Mouse (Mus musculus): ENCODE measurements around the gene Hes2. TPM values are rescaled to one million over a fixed set of nuclear protein-coding genes. Genes with fewer than 3 reads are reported as not detected.

The Hes2 gene
- not detected in 2 replicates for polyA plus RNA-seq (2011; ENCODE audit: insufficient read length, low read depth, missing spikeins)

DNA sequence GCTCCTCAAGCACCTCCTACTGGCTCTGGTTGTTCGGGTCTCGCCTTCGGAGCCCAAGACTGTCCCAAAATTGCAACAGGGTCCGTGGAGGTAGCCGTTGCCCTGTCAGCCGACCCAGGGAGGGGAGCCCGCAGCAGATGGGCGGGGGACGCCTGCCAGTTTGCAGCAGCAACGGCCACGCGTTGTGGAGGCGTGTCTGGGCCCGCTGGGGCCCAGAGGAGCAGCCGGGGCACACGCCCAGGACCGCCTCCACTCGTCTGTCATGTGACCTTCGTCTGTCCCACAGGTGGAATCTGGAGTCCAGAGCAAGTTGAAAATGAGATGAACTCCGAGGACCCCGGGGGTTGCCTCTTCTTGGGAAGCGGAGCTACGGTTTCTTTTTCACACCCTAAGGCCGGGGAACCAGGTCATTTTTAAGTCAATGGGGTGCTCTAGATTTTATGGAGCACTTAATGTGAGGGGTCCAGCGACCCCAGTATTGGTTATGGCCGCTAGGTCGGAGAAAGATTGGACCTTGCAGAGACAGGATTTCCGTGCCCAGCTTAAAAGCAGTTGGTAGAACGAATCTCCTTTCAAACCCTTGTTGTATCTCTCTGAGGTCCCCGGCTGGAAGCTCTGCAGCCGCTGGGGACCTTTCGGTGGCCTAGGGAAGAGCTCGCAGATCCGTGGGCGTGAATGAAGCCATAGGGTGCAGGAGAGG, at the start of gene Hes2:
Gene Hes2 (plus strand): TSS at position 283 of the 700 bp plus-strand sequence.
- no peak for TF ChIP-seq POLR2A (IDR thresholded peaks at IDR 0.05; ENCODE audit: low read depth, low read length)
- no peak for TF ChIP-seq CTCF (IDR thresholded peaks at IDR 0.05; ENCODE audit: borderline replicate concordance, insufficient read depth, low read length)
- H3K4me1 ChIP-seq (ENCODE audit: control insufficient read depth, insufficient read depth, low read length) = no peaks in the 10 kb centered on the region
- H3K27ac ChIP-seq (ENCODE audit: insufficient read depth, low read length) = no peak within 1 kb of the TSS
- H3K4me3 ChIP-seq (ENCODE audit: insufficient read depth, low read length) = no peak within 1 kb of the TSS

DNA sequence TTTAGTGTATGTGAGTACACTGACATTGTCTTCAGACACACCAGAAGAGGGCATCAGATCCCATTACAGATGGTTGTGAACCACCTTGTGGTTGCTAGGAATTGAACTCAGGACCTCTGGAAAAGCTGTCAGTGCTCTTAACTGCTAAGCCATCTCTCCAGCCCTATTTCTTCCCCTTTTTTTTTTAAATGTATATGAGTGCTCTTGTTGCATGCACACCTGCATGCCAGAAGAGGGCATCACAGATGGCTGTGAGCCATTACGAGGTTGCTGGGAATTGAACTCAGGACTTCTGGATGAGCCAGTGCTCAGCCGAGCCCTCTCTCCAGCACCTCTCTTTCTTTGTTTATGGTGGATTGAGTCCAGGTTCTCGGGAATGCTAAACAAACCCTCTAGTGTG, 49.2 kb upstream of the Hes2 start:
- TF ChIP-seq POLR2A (IDR thresholded peaks at IDR 0.05; ENCODE audit: low read depth, low read length) = no peak
- no peak for TF ChIP-seq CTCF (IDR thresholded peaks at IDR 0.05; ENCODE audit: borderline replicate concordance, insufficient read depth, low read length)

DNA sequence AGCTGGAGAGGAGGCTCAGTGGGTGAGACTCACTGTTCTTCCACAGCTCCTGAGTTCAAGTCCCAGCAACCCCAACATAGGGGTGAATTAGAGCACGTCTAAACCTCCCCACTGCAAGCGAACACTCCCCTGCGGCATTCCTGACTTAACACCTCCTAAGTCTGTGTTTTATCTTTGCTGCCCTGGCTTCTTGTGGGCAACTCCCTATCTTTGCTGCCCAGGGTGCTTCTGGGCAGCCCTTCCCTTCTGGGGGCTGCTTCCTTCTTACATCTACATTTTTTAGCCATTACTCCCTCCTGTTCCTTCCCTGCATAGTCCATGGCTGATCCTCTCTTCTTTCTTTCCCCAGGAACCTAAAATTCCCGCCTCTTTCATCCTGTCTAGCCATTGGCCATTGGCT, 48.0 kb upstream of the Hes2 start:
- no peak for TF ChIP-seq POLR2A (IDR thresholded peaks at IDR 0.05; ENCODE audit: low read depth, low read length)
- TF ChIP-seq CTCF (IDR thresholded peaks at IDR 0.05; ENCODE audit: borderline replicate concordance, insufficient read depth, low read length) = no peak
- Histone ChIP-seq H3K27ac (ENCODE audit: insufficient read depth, low read length) (no peak overlapping the region), H3K4me1 (ENCODE audit: control insufficient read depth, insufficient read depth, low read length) (peaks cover 3% of the 10 kb centered on the region; the same call in 1 of the 2 replicates), H3K4me3 (ENCODE audit: insufficient read depth, low read length) (no peak overlapping the region)

More for the DNA sequence above, 49.2 kb upstream of the Hes2 start:
- Histone ChIP-seq H3K4me1 (ENCODE audit: control insufficient read depth, insufficient read depth, low read length) (peaks cover 3% of the 10 kb centered on the region; the same call in 1 of the 2 replicates), H3K4me3 (ENCODE audit: insufficient read depth, low read length) (no peak overlapping the region), H3K27ac (ENCODE audit: insufficient read depth, low read length) (no peak overlapping the region)

DNA sequence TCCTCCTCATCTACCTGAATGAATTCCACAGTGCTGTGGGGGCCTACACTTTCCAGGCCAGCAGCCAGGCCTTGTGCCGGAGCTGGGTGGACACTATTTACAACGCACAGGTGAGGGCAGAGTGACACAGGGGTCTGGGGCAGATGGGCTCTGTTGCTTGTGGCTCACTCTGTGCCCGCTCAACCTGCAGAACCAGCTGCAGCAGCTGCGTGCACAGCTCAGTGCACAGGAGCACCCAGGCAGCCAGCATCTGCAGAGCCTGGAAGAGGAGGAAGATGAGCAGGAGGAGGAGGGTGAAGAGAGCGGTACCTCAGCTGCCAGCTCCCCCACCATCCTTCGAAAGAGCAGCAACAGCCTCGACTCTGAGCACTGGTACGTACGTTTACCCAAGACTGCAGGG, 46.3 kb upstream of the Hes2 start:
- H3K4me3 ChIP-seq (ENCODE audit: insufficient read depth, low read length) = no peak overlapping the region
- peaks cover 3% of the 10 kb centered on the region; the same call in 1 of the 2 replicates for H3K4me1 ChIP-seq (ENCODE audit: control insufficient read depth, insufficient read depth, low read length)
- no peak overlapping the region for H3K27ac ChIP-seq (ENCODE audit: insufficient read depth, low read length)
- TF ChIP-seq POLR2A (IDR thresholded peaks at IDR 0.05; ENCODE audit: low read depth, low read length) = no peak
- no peak for TF ChIP-seq CTCF (IDR thresholded peaks at IDR 0.05; ENCODE audit: borderline replicate concordance, insufficient read depth, low read length)

DNA sequence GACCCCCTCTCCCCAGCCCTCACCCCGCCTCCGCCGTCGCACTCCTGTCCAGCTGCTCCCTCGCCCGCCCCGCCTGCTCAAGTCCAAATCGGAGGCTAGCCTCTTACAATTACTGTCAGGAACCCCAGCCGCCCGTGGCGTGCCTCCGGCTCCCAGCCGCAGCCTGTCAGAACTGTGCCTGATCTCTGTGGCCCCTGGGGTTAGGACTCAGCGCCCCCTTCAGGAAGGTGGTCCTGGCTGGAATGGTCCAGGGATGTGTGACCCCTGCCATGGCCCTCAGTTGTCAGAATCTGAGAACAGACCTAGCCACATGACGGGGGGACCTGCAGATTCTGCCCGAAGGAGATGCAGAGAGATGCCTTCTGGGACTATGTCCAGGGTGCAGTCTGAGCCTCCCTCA, 44.6 kb upstream of the Hes2 start:
- TF ChIP-seq POLR2A (IDR thresholded peaks at IDR 0.05; ENCODE audit: low read depth, low read length) = no peak
- Histone ChIP-seq H3K4me3 (ENCODE audit: insufficient read depth, low read length) (no peak overlapping the region), H3K27ac (ENCODE audit: insufficient read depth, low read length) (no peak overlapping the region), H3K4me1 (ENCODE audit: control insufficient read depth, insufficient read depth, low read length) (no peaks in the 10 kb centered on the region)

DNA sequence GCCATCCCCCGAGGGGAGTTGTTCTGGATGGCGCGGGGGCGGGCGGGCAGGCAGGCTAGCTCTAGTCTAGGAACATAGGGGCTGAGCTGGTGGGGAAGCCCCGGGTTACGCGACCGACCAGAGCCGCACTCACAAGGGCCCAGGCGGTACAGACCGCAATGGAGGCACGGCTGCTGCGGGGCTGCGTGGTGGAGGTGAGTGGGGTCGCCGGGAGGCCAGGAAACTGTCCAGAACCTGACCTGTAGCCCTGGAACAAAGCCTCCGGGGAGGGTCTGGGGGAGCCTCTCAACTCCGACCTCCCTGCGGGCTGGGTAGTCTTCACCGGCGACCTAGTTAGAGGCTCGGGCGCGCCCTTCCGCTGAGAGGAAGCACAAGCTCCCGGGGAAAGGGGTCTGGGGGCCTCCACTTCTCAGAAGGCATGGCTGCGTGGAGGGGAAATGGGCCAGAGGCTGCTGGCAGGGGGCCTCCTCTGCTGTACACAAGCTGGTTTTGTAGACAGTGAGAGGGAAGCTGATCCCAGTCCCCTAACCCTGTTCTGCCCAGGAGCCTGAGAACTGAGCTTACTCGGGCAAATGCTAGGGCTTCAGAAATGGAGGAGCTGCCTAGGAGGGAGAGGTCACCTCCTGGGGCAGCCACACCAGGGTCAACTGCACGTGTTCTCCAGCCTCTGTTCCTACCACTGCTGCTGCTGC, 42.6 kb upstream of the Hes2 start, which contains the start of gene Tnfrsf25:
Gene Tnfrsf25 (plus strand): TSS at position 14 of the 692 bp plus-strand sequence.
- Histone ChIP-seq H3K4me1 (ENCODE audit: control insufficient read depth, insufficient read depth, low read length) (no peaks in the 10 kb centered on the region), H3K27ac (ENCODE audit: insufficient read depth, low read length) (no peak within 1 kb of the TSS), H3K4me3 (ENCODE audit: insufficient read depth, low read length) (no peak within 1 kb of the TSS)
- TF ChIP-seq CTCF (IDR thresholded peaks at IDR 0.05; ENCODE audit: borderline replicate concordance, insufficient read depth, low read length) (no peak), POLR2A (IDR thresholded peaks at IDR 0.05; ENCODE audit: low read depth, low read length) (no peak)

DNA sequence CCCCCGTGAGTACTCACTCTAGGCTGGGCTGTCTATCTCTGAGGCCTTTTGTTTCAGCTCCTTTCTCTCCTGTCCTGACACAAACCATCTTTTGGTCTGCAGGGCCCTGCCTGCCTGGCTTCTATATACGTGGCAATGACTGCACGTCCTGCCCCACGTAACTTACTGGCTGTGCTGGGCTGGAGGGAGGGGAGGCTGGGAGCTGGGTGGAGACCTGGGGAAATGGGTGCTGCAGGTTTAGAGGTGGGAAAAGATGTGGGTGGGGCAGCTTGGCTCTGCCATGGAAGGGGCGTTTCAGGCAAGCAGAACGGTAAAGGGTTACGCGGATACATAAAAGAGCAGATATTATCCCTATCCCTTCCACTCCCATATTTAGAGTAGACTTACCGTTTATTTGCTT, 41.1 kb upstream of the Hes2 start:
- no peaks in the 10 kb centered on the region for H3K4me1 ChIP-seq (ENCODE audit: control insufficient read depth, insufficient read depth, low read length)
- no peak overlapping the region for H3K27ac ChIP-seq (ENCODE audit: insufficient read depth, low read length)
- no peak for TF ChIP-seq POLR2A (IDR thresholded peaks at IDR 0.05; ENCODE audit: low read depth, low read length)
- H3K4me3 ChIP-seq (ENCODE audit: insufficient read depth, low read length) = no peak overlapping the region

DNA sequence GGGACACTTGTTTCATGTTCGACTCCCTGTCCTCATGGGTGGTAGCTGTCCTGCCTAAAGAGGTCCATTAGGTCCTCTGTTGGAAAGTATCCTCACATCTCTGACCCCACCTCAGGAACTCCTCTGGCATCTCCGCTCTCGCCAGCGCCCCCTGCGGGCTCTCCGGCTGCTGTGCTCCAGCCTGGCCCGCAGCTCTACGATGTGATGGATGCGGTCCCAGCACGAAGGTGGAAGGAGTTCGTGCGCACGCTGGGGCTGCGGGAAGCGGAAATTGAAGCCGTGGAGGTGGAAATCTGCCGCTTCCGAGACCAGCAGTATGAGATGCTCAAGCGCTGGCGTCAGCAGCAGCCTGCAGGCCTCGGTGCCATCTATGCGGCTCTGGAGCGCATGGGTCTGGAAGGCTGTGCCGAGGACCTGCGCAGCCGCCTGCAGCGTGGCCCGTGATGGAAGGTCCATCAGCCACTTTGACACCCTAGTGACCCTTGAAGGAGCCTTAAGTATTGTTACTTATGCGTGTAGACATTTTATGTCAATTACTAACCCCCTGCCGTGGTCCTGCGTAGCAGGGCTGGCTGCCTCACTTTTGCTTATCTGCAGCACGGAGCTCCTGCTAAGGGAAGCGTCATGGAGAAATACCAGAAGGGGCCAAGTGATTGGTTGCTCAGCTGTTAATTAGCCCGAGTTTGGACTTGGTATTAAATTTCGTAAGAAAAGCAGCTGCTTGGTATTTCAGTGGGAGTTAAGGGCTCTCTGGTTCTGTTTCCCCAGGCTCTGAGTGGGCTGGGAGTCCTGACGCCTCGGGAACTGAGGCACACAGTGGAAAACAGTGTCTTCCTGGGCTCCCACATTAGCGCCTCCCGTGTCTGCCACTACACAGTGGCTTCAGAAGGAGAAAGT, 39.0 kb upstream of the Hes2 start:
- no peak overlapping the region for H3K4me3 ChIP-seq (ENCODE audit: insufficient read depth, low read length)
- no peaks in the 10 kb centered on the region for H3K4me1 ChIP-seq (ENCODE audit: control insufficient read depth, insufficient read depth, low read length)
- H3K27ac ChIP-seq (ENCODE audit: insufficient read depth, low read length) = no peak overlapping the region
- TF ChIP-seq POLR2A (IDR thresholded peaks at IDR 0.05; ENCODE audit: low read depth, low read length) (no peak), CTCF (IDR thresholded peaks at IDR 0.05; ENCODE audit: borderline replicate concordance, insufficient read depth, low read length) (0 out of 2 replicates have a peak, but pooled peaks have one; percentile 6)

DNA sequence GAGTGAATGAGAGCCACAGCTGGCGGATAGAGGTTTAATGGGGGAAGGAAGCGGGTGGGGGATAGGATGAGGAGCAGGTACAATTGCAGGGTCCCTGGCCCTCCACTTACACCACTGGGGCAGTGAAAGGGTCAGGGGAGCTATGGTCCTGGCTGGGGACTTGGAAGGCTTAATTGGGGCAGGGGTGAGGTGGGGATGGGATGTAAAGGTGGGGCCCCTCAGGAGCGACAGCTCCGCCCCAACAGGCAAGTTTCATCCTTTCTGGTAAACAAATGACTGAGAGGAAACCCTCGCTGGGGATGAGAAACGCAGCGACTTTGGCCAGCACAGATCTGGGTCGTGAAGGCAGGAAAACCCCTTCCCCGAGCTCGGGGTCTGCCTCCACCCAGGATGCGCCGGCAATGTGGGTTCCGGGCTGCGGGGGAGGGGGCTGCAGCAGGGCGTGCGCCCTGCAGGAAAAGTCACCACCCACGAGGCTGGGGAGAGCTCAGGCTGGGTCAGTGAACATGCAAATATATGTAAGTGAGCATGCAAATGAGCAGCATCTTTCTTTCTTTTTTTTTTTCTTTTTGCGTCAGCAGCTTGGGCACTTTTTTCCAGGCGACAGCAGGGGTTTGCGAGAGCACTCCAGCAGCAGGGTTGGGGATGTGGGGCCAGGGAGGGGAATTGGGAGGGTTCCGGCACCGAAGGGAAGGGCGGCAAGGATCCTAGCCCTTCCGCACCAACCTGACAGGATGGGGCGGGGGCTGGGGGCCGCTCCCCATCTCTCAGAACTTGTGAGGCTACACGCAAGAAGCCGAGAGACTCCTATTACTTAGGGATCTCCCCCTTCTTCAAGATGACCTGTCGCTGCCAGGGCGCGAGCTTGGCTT, 38.1 kb upstream of the Hes2 start:
- no peak overlapping the region for H3K4me3 ChIP-seq (ENCODE audit: insufficient read depth, low read length)
- TF ChIP-seq CTCF (IDR thresholded peaks at IDR 0.05; ENCODE audit: borderline replicate concordance, insufficient read depth, low read length) = no peak
- no peak for TF ChIP-seq POLR2A (IDR thresholded peaks at IDR 0.05; ENCODE audit: low read depth, low read length)
- no peaks in the 10 kb centered on the region for H3K4me1 ChIP-seq (ENCODE audit: control insufficient read depth, insufficient read depth, low read length)
- H3K27ac ChIP-seq (ENCODE audit: insufficient read depth, low read length) = no peak overlapping the region
